Mouse (Mus musculus): Measurements from ENCODE around the gene Eya4.

Eya4 gene

DNA sequence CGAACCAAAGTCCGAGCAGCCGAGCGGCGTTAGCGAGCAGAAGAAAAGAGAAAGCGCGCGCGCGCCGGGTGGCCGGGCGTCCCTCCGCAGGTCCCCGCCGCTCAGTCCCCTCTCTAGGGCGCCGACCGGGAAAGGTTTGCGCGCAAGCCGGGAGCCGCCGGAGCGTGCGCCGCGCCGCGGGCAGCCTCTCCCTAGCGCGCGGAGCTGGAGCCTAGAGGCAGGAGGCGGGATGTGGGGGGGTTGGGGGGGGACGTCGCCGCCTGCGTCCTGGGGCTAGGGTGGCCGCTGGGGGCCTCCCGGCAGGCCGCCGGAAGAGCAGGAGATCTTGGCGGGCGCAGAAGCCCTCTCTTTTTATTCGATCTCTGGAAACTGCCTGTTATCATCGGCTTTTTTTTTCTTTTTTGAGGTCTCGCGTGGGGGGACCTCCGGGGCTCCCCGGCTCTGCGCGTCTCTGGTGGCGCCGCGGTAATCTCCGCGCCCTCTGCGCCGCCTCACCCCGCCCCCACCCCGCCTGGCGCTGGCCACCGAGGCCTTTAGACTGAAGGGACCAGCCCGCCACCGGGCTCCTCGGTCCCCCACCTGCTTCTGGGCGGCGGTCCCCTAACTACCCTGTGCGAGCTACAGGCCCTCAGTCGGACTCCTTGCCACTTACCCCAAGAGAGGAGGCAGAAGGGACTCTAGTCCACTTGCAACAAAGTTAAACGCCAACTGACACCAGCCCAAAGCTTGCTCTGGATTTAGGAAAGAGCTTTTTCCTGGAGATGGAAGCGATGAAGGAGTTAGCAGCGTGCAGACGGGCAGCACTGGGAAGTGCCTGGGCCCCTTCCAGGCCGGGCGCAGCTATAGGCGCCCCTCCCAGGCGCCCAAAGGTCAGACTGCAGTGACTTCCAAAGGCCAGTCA is at the start of gene Eya4:
Eya4 (minus strand) TSS at position 776 of the 901 bp plus-strand sequence.
- peak; percentile 17 to 23 for DNase-seq (ENCODE audit: low spot score in 2 of 2)

DNA sequence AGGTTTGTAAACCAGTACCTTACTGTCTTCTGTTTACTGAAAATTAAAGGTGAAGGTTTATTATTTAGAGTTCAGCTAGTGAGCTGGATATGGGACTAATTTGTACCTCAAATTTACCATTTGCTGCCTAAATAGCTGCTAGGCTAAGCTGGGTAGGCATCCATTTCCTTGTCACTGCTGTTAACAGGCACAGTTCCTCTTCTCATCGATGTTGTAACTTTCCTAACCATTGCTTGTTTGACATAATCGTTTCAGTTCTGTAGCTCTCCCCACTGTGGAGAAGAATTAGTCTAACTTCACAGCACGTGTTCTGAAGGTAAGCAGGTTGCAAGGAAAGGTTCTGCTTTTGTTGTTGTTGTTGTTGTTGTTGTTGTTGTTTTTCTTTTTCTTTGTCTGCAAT is 44.8 kb upstream of the Eya4 start:
- no peak for DNase-seq (ENCODE audit: low spot score in 2 of 2)

DNA sequence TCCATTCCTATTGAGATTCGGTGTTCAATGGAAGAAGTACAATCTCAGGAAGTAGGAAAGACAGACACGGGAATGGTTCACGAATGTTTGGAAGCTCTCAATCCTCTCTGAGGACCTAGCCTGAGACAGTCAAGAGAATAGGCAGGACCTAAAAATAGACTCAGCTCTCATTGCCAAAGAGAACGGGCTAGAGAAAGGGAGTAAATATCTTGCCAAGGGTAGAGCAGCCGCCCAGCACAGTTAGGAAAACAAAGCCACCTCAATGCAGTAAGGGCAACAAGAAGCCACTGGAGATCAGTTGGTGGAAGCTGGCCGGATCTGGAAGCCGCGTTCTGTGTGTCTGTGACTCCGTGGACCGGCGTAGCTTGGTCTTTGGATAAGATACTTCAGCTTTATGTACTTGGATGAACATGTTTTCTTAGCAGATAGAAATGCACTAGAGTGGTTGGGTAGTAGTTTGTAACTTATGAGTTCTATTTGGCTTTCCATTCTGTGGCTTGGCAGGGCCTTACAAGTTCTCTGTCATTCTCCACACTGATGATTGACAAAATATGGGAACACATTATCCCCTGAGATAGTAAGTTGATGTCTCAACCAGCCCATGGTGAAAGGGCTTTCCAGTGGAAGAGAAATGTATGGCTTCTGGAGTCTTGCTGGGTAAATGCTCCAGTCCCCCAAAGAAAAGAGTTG is 44.1 kb upstream of the Eya4 start:
- DNase-seq (ENCODE audit: low spot score in 2 of 2), result no peak

- DNase-seq (ENCODE audit: low spot score in 2 of 2), result no peak
These were observed 43.6 kb upstream of the Eya4 start for GRCm38 (mm10) chr10:23394152-23394551.

DNA sequence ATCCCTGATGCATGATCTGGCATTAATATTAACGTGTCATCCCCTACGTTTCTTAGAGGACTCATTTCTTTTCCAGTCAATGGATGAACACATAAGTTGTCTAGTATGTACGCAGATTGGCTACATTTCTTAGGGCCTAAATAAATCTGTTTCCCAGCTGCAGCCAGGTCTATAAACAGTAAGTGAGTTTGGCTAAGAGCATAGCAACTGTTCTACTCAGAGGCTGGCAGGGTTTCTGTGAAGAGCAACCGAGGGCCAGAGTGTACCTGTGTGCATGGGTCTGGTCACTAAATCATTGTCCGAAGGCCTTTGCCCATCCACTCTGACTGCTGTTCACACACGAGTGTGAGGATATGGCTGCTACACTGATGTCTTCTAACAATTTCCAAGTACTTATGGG is 13.3 kb upstream of the Eya4 start:
- no peak for DNase-seq (ENCODE audit: low spot score in 2 of 2)

DNA sequence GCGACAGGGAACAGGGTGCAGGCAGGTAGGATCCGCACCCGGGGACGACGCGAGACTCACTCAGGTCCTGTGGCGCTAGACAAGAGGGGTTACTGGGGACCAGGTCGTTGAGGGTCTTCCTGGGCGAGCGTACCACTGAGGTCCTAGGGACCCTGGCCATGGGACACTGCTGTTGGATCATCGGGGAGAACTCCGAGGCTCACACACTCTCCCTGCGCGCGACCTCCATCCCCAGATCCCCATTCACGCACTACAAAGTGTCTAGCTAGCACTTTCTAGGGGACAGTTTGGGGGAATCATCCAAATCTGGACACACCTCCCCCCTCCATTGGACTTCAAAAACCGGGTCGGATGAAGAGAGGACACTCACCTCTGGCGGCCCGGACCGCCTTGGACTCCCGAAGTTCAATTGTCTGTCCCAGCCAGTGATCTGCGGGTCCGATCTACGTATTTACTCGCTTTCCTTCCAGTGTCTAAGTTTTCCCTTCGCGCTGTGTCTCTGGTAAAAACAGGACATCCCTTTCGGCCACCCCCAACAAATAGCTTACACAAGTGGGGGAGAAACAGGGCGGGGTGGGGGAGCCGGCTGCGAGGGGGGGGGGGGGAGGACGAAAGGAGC is 1.1 kb downstream of the Eya4 start:
- DNase-seq (ENCODE audit: low spot score in 2 of 2), result peak; percentile 9 to 11

- DNase-seq (ENCODE audit: low spot score in 2 of 2), result peak in 1 of 2 experiments; percentile 6
These were observed 1.6 kb downstream of the Eya4 start for GRCm38 (mm10) chr10:23348893-23349391.

- peak in 1 of 2 experiments; percentile 11 for DNase-seq (ENCODE audit: low spot score in 2 of 2)
These were observed 2.3 kb downstream of the Eya4 start for GRCm38 (mm10) chr10:23348101-23348892.

DNA sequence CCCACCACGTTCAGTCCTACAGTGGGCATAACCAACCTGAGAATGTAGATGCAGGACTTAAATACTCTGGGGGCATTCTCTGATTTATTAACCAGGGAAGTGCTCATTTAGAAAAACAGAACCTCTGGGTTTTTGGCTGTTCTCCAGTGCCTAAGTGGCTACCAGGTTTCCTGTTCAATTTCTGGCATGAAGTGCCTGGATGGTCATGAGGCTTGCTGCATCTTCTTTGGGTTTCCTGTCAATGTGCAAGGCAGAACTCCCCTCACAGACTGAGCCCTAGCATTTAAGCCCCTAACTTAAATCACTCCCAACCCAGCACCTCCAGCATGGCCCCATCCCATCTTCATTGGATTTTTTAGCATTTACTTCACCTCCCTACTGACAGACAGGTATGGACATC is 13.3 kb downstream of the Eya4 start:
- no peak for DNase-seq (ENCODE audit: low spot score in 2 of 2)

DNA sequence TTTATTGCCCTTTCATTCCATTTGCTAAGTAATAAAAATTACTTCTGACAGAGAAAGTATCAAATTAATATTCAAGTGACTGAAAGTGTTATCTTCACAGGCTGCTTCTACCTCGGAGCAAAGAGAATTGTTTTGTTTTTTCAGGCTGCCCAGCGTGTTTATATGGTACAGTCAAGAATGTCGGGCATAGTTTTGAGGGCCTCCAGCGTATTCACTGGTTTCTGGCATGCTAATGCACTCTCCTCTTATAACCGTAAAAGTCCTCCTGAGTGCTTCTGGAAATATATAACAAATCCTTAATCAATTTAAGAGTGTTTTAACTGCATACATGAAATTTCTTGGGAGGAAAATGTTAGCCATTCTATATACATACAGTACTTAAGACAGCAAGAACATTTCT is 17.8 kb downstream of the Eya4 start:
- no peak for DNase-seq (ENCODE audit: low spot score in 2 of 2)

GRCm38 (mm10) chr10:23327651-23328050 is 22.9 kb downstream of the Eya4 start:
- no peak for DNase-seq (ENCODE audit: low spot score in 2 of 2)

DNA sequence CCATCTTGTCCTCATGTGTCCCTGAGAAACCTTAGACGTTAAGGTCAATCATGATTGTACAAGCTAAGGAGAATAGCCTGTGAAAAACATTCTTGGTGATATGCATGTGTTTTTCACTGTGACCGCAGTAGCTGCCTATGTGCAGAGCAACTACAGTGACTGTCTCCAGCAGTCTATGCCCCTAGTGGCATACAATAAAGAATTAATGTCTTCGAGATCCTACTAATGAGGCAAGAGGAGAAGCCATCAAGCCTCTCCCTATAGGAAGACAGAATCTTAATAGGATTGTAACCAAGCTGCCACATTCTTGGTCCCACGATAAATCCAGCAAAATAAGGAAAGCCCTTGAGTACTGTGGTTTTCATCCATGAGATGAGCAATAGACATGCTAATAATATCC is 28.3 kb downstream of the Eya4 start:
- no peak for DNase-seq (ENCODE audit: low spot score in 2 of 2)

DNA sequence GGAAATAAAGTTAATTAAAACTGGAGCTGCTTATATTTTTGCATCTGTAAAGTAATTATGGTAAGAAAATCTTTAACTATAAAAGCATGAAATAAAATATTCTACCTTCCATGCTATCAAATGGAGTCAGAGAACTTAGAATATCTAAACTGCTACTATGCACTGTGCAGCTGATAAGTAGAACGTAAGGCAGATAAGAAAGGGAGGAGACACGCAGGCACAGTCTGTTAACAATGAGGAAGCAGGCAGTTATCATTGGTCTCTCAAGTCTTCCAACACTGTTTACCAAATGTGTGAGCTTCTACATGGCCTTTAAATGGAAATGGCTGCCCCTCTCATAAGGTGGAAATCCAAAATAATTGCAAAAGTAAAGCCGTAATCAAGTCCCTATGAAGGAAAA is 55.0 kb downstream of the Eya4 start:
- no peak for DNase-seq (ENCODE audit: low spot score in 2 of 2)

- DNase-seq (ENCODE audit: low spot score in 2 of 2), result peak in 1 of 2 experiments; percentile 4
These were observed 58.1 kb downstream of the Eya4 start for GRCm38 (mm10) chr10:23292495-23292894.

GRCm38 (mm10) chr10:23277371-23277770 is 73.2 kb downstream of the Eya4 start:
- no peak for DNase-seq (ENCODE audit: low spot score in 2 of 2)

- no peak for DNase-seq (ENCODE audit: low spot score in 2 of 2)
These were observed 79.5 kb downstream of the Eya4 start for GRCm38 (mm10) chr10:23271050-23271621.

DNA sequence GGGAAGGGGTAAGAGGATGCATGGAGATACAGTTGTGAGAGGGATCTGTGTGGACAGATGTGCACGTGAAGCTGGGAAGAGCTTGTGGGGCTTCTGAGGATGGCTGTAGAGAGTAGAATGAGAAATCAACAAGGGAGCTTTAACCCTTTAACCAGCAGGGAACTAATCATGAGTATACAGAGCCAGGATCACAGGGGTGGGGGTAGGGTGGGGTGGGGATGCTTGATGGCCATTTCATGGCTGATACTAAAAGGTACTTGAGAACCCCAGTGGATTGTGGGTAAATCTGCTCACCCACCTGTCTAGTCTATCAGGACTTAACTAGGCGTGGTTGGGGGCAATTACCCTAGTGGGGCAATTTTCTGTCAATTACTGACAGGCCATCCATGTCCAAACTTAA is 80.1 kb downstream of the Eya4 start:
- no peak for DNase-seq (ENCODE audit: low spot score in 2 of 2)

- no peak for DNase-seq (ENCODE audit: low spot score in 2 of 2)
These were observed 98.4 kb downstream of the Eya4 start for GRCm38 (mm10) chr10:23252180-23252579.

- no peak for DNase-seq (ENCODE audit: low spot score in 2 of 2)
These were observed 104.1 kb downstream of the Eya4 start for GRCm38 (mm10) chr10:23246485-23246884.

GRCm38 (mm10) chr10:23236918-23237317 is 113.7 kb downstream of the Eya4 start:
- DNase-seq (ENCODE audit: low spot score in 2 of 2), result no peak

DNA sequence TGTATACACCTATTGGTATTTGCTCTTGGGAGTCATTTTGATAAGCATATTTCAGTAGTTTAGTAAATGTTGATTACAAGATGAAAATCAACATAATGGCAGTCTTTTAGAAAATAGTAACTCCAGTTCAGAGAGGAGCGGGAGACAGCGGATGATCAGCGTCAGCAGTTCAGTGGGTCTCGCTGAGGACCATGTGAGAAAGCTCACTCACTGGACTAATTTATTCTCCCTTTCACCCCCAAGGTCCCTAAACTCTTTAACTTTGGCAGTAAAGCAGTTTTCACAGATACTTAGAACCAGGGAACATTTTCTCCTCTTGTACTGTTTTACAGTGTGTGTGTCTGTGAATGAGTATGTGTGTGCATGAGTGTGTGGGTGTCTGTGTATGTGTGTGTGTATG is 115.2 kb downstream of the Eya4 start:
- DNase-seq (ENCODE audit: low spot score in 2 of 2), result no peak

Data from frontal cortex, postnatal 36 days (tissue).